Mouse (Mus musculus): ENCODE results near the gene Ing3.

DNA sequence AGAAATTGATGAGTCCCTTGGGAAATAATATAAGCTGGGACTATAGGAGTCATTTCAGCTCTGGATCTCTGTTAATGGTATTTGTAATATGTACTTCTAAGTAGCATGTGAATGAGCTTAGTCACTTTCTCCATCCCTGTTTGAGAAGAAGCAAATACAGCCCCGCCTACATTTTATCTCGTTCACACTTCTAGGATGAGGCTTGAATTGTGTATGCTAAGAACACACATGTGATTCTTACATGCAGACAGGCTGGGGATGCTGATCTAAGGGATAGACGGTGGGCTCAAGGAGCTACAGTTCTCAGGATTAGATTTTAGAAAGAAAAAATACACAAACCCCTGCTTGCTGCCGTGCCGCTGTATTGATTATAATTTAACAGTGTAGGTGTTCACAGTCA is 71.3 kb downstream of the Ing3 start:
- TF ChIP-seq EP300 (IDR thresholded peaks at IDR 0.05) (no peak), CTCF (IDR thresholded peaks at IDR 0.05) (no peak)

All from lung, postnatal 0 days (tissue).